Mouse (Mus musculus): ENCODE measurements around the gene Dpep2nb.

DNA sequence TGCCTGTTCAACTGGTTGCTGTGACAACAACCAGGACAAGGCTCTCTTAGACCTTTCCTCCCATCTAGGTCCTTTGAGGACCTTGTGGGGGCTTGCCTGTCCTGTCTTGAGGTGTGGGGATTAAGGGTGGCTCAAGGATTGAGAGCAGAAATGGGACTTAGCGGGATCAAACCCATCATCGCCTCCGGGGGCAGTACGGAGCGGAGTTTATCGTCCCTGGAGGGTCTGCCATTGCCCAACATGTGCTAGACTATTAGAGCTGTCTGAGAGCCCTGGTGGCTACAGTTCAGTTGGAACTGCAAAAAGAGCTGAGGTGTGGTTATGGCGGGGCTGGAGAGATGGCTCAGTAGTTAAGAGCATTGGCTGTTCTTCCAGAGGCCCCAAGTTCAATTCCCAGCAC, 30.4 kb downstream of the Dpep2nb start:
- TF ChIP-seq TAL1 (IDR thresholded peaks at IDR 0.05; ENCODE audit: low read length) (no peak), GATA1 (IDR thresholded peaks at IDR 0.05; ENCODE audit: low read length) (no peak)
